Mouse (Mus musculus): ENCODE results near the gene Gm5128. TPM values are rescaled to one million over a fixed set of nuclear protein-coding genes. Genes with fewer than 3 reads are reported as not detected.
"Not testable (repeated sequence)": the region's sequence is repeated elsewhere in the genome, so short reads cannot be mapped to it uniquely, and the experiment has no call there.

Gene Gm5128
- 0.06 TPM in 1 of 2 replicates, not detected in the other for polyA plus RNA-seq (2015; fragmentation: Nextera tagmentation; extraction: Ambion mirVana)

DNA sequence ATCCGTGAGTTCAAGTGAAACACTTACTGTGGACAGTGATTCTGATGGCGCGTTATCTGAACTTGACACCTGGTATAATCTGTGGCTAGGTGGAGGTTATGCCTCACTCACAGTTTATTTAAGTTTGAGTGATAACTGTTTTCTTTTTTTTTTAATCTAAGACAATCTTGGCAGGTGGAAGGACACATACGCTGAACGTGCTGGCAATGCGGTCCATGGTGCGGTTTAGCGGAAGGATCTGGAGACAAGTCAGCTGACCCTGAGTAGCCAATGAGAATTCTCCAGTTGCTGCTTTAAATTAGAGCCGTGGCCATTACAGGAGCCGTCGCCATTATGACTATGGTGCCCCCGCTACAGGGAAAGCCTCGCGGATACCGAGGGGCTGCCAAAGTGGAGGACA lies at the start of gene Gm5128:
TSS of gene Gm5128 (plus strand) at position 301 of the 400 bp plus-strand sequence.
- ATAC-seq (ENCODE audit: low FRiP score); H3K9me3 ChIP-seq; H3K4me2 ChIP-seq; H3K27me3 ChIP-seq; H3K4me1 ChIP-seq (replicated peaks); H3K9ac ChIP-seq; H3K4me3 ChIP-seq; H3K27ac ChIP-seq; H3K36me3 ChIP-seq: not testable (repeated sequence)
- no CpG with 5 or more reads among the region's 15 CpGs for WGBS

- 46% methylated on average over 3 of the region's 6 CpGs for WGBS
- H3K36me3 ChIP-seq; ATAC-seq (ENCODE audit: low FRiP score): not testable (repeated sequence)
These were observed 12.4 kb upstream of the Gm5128 start for GRCm38 (mm10) chrX:135360685-135361084.

DNA sequence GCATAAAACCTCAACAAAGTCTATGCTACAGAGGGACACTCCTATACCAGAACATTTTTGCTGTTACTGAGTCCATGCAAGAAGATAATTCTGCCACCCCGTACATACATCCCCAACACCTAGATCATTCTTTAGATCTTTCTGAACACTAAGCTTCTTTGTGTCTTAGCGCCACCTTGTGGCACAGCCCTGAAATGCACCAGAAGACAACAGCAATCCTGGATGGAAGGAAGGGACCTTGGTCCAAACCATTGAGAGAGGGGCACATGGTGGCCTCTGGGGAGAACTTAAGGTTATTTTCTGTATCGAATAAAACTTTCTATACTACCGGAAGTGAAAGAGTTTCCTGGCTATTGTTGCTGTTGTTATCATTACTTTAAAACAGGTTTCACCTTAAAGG lies 11.1 kb upstream of the Gm5128 start:
- not testable (repeated sequence) for ATAC-seq (ENCODE audit: low FRiP score); H3K27ac ChIP-seq; H3K36me3 ChIP-seq; H3K27me3 ChIP-seq; H3K4me2 ChIP-seq; H3K4me3 ChIP-seq; H3K9me3 ChIP-seq; H3K4me1 ChIP-seq (replicated peaks); H3K9ac ChIP-seq
- WGBS, result no CpG with 5 or more reads among the region's 4 CpGs

More at GRCm38 (mm10) chrX:135360685-135361084, 12.4 kb upstream of the Gm5128 start:
- H3K27me3 ChIP-seq; H3K4me3 ChIP-seq; H3K9me3 ChIP-seq; H3K27ac ChIP-seq; H3K4me1 ChIP-seq (replicated peaks); H3K4me2 ChIP-seq; H3K9ac ChIP-seq: not testable (repeated sequence)

GRCm38 (mm10) chrX:135403578-135403977 lies 30.5 kb downstream of the Gm5128 start:
- not testable (repeated sequence) for H3K36me3 ChIP-seq; H3K9ac ChIP-seq; H3K4me3 ChIP-seq; H3K4me1 ChIP-seq (replicated peaks); H3K27me3 ChIP-seq; ATAC-seq (ENCODE audit: low FRiP score); H3K4me2 ChIP-seq; H3K27ac ChIP-seq; H3K9me3 ChIP-seq
- no CpG with 5 or more reads among the region's 3 CpGs for WGBS

DNA sequence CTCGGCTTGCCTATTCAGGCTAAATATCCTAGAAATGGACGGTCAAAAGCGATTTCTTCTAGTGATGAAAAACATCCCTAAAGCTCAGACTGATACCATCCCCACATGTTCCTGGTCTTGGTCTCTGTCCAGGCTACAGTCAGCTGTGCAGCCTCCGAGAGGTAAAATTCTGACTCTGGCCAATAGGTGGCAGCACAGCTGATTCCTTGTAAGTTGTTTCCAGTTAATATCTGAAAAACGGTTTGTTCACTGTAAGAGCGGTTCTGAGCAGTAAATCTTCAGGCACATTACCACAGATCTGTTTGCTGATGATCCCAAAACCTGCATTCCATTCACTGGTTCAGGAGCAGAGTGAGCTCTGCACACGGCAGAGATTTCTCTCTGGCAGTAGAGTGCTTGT lies 48.1 kb downstream of the Gm5128 start:
- H3K27ac ChIP-seq; H3K4me1 ChIP-seq (replicated peaks); H3K36me3 ChIP-seq; ATAC-seq (ENCODE audit: low FRiP score); H3K9me3 ChIP-seq; H3K4me3 ChIP-seq; H3K27me3 ChIP-seq; H3K4me2 ChIP-seq; H3K9ac ChIP-seq: not testable (repeated sequence)
- 45% methylated on average over 4 of the region's 7 CpGs for WGBS

GRCm38 (mm10) chrX:135421824-135422223 lies 48.7 kb downstream of the Gm5128 start:
- not testable (repeated sequence) for H3K9me3 ChIP-seq; H3K4me2 ChIP-seq; H3K4me3 ChIP-seq; ATAC-seq (ENCODE audit: low FRiP score); H3K27me3 ChIP-seq; H3K9ac ChIP-seq; H3K36me3 ChIP-seq; H3K4me1 ChIP-seq (replicated peaks); H3K27ac ChIP-seq

DNA sequence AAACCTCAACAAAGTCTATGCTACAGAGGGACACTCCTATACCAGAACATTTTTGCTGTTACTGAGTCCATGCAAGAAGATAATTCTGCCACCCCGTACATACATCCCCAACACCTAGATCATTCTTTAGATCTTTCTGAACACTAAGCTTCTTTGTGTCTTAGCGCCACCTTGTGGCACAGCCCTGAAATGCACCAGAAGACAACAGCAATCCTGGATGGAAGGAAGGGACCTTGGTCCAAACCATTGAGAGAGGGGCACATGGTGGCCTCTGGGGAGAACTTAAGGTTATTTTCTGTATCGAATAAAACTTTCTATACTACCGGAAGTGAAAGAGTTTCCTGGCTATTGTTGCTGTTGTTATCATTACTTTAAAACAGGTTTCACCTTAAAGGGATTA lies 49.4 kb downstream of the Gm5128 start:
- not testable (repeated sequence) for H3K4me3 ChIP-seq; H3K9me3 ChIP-seq; H3K4me2 ChIP-seq; H3K36me3 ChIP-seq; H3K4me1 ChIP-seq (replicated peaks); H3K27ac ChIP-seq; H3K27me3 ChIP-seq; ATAC-seq (ENCODE audit: low FRiP score); H3K9ac ChIP-seq
- WGBS, result no CpG with 5 or more reads among the region's 4 CpGs

Other genes starting within 250 kb of the Gm5128 start
- not detected in 2 replicates for gene Gm15023, start 195.7 kb upstream of the Gm5128 start, polyA plus RNA-seq (2015; fragmentation: Nextera tagmentation; extraction: Ambion mirVana)
- gene Tceal6, start 162.6 kb upstream of the Gm5128 start, polyA plus RNA-seq (2015; fragmentation: Nextera tagmentation; extraction: Ambion mirVana), result 28.1 and 29.9 TPM in 2 replicates
- not detected in 2 replicates for gene Pramel3, start 71.0 kb upstream of the Gm5128 start, polyA plus RNA-seq (2015; fragmentation: Nextera tagmentation; extraction: Ambion mirVana)
- not detected in 2 replicates for gene Gm7903, start 60.6 kb downstream of the Gm5128 start, polyA plus RNA-seq (2015; fragmentation: Nextera tagmentation; extraction: Ambion mirVana)
- not detected in 2 replicates for gene AV320801, start 121.3 kb downstream of the Gm5128 start, polyA plus RNA-seq (2015; fragmentation: Nextera tagmentation; extraction: Ambion mirVana)
- not detected in 2 replicates for gene Nxf7, start 225.5 kb downstream of the Gm5128 start, polyA plus RNA-seq (2015; fragmentation: Nextera tagmentation; extraction: Ambion mirVana)

All from hindbrain, embryonic 13.5 days (tissue).